In genomic region chr9:37636335-37636734, GRCm38 (mm10) we compare ENCODE assay signal across 10 mouse cellular contexts. TPM values are rescaled to one million over a fixed set of nuclear protein-coding genes. Genes with fewer than 3 reads are reported as not detected.
DNase-seq lines count a peak whose midpoint lies in the region; ATAC-seq and TF ChIP-seq lines count a peak whose summit lies in the region.
"Had no signal": no experiment of that assay in that cellular context is flagged by ENCODE, and none has a peak within 500 bp of the region (broad histone marks: within the 10 kb centered on the region; RNA-seq: fewer than 3 reads in every experiment).

No protein-coding gene starts in this region.

- no peak overlapping the region for H3K4me3 ChIP-seq in G1E (ENCODE audit: low read depth, low read length)
- H3K4me3 ChIP-seq in forebrain, embryonic 13.5 days = no peak overlapping the region
- H3K4me3 ChIP-seq in midbrain, embryonic 12.5 days = no peak overlapping the region
- H3K4me3 ChIP-seq: embryonic facial prominence, embryonic 15.5 days; limb, embryonic 13.5 days had no signal

- H3K9ac ChIP-seq in forebrain, embryonic 13.5 days = no peak overlapping the region
- H3K9ac ChIP-seq in midbrain, embryonic 12.5 days (replicated peaks) = no peak overlapping the region
- H3K9ac ChIP-seq: embryonic facial prominence, embryonic 15.5 days; limb, embryonic 13.5 days had no signal

- 11% methylated on average over 7 of the region's 7 CpGs for WGBS in forebrain, embryonic 13.5 days
- WGBS in midbrain, embryonic 12.5 days = 13% methylated on average over 7 of the region's 7 CpGs

- H3K27me3 ChIP-seq in G1E (ENCODE audit: insufficient read depth, low read length) = no peaks in the 10 kb centered on the region
- H3K27me3 ChIP-seq in forebrain, embryonic 13.5 days = no peaks in the 10 kb centered on the region
- H3K27me3 ChIP-seq in midbrain, embryonic 12.5 days = no peaks in the 10 kb centered on the region
- H3K27me3 ChIP-seq: embryonic facial prominence, embryonic 15.5 days; limb, embryonic 13.5 days had no signal

- no peak overlapping the region for H3K27ac ChIP-seq in forebrain, embryonic 13.5 days
- H3K27ac ChIP-seq in midbrain, embryonic 12.5 days (replicated peaks) = no peak overlapping the region
- H3K27ac ChIP-seq: embryonic facial prominence, embryonic 15.5 days; limb, embryonic 13.5 days had no signal

- H3K4me1 ChIP-seq in G1E (ENCODE audit: insufficient read depth, low read depth, low read length) = no peaks in the 10 kb centered on the region
- H3K4me1 ChIP-seq in forebrain, embryonic 13.5 days = no peaks in the 10 kb centered on the region
- H3K4me1 ChIP-seq in midbrain, embryonic 12.5 days = no peaks in the 10 kb centered on the region
- H3K4me1 ChIP-seq: embryonic facial prominence, embryonic 15.5 days; limb, embryonic 13.5 days had no signal

- peak; percentile 60 for ATAC-seq in G1E (ENCODE audit: extremely low read depth, insufficient number of reproducible peaks, low FRiP score, poor library complexity, severe bottlenecking)
- peak; percentile 58; the same call in 1 of the 2 replicates for ATAC-seq in cerebellum, adult (ENCODE audit: insufficient number of reproducible peaks, low FRiP score, low TSS enrichment)
- ATAC-seq in forebrain, embryonic 13.5 days = peak; percentile 58; the same call in 1 of the 2 replicates
- peak; percentile 49; the same call in 1 of the 2 replicates for ATAC-seq in midbrain, embryonic 12.5 days (ENCODE audit: low FRiP score, low read depth)

- no peak overlapping the region for H3K4me2 ChIP-seq in forebrain, embryonic 13.5 days
- no peak overlapping the region for H3K4me2 ChIP-seq in midbrain, embryonic 12.5 days (replicated peaks)
- H3K4me2 ChIP-seq: embryonic facial prominence, embryonic 15.5 days; limb, embryonic 13.5 days had no signal

- H3K9me3 ChIP-seq in G1E (replicated peaks) = no peaks in the 10 kb centered on the region
- no peaks in the 10 kb centered on the region for H3K9me3 ChIP-seq in forebrain, embryonic 13.5 days (replicated peaks)
- no peaks in the 10 kb centered on the region for H3K9me3 ChIP-seq in midbrain, embryonic 12.5 days
- H3K9me3 ChIP-seq: embryonic facial prominence, embryonic 15.5 days; limb, embryonic 13.5 days had no signal

- peaks cover 69% of the 10 kb centered on the region for H3K36me3 ChIP-seq in G1E (replicated peaks)
- H3K36me3 ChIP-seq in forebrain, embryonic 13.5 days (ENCODE audit: poor library complexity, severe bottlenecking) = no peaks in the 10 kb centered on the region
- H3K36me3 ChIP-seq in midbrain, embryonic 12.5 days = no peaks in the 10 kb centered on the region
- H3K36me3 ChIP-seq: embryonic facial prominence, embryonic 15.5 days; limb, embryonic 13.5 days had no signal

- TF ChIP-seq CTCF in G1E (IDR thresholded peaks at IDR 0.05; ENCODE audit: low read depth, low read length) = peak; percentile 61

- peak; percentile 64 to 67 for DNase-seq in left cerebral cortex, adult 18-20 months (ENCODE audit: low spot score in 2 of 2)
- no peak for DNase-seq in left cerebral cortex, adult 8-10 months (ENCODE audit: low spot score in 2 of 2)
- no peak for DNase-seq in G1E (ENCODE audit: low spot score)
- peak; percentile 46 for DNase-seq in layer of hippocampus, adult 9-11 months
- peak; percentile 39 for DNase-seq in thymus, postnatal 0 days (ENCODE audit: low spot score)

RNA-seq across cellular contexts. Expression of gene Tbrg1, which starts 20.8 kb away (rescaled TPM):
- 10 to 100 TPM; 47.5 to 58.0 TPM for total RNA-seq in left cerebral cortex, adult 18-20 months (2021)
- total RNA-seq in left cerebral cortex, adult 8-10 months (2022) = 10 to 100 TPM; 46.2 to 55.5 (median 51.5) TPM
- total RNA-seq in G1E (2014; fragmentation: Nextera tagmentation) (110 and 123 TPM in 2 replicates), G1E (2017) (122 and 157 TPM in 2 replicates)
- polyA plus RNA-seq in G1E (2012) = 71.7 and 82.7 TPM in 2 replicates
- 92.9 and 99.1 TPM in 2 replicates for polyA plus RNA-seq in forebrain, embryonic 13.5 days (2015; fragmentation: Nextera tagmentation; extraction: Ambion mirVana)
- polyA plus RNA-seq in midbrain, embryonic 12.5 days (2016; fragmentation: Nextera tagmentation; extraction: Ambion mirVana) = 106 and 123 TPM in 2 replicates
- 111 and 115 TPM in 2 replicates for polyA plus RNA-seq in thymus, postnatal 0 days (2015; fragmentation: Nextera tagmentation; extraction: Ambion mirVana)

RNA-seq across cellular contexts. Expression of gene Spa17, which starts 22.8 kb away (rescaled TPM):
- total RNA-seq in left cerebral cortex, adult 18-20 months (2021) = 1 to 10 TPM; 1.7 to 1.8 TPM
- 1 to 10 TPM in 3 of 4 experiments, under 1 TPM in 1; 0.57 to 2.5 (median 2.1) TPM for total RNA-seq in left cerebral cortex, adult 8-10 months (2022)
- total RNA-seq in G1E (2014; fragmentation: Nextera tagmentation) (12.4 and 21.1 TPM in 2 replicates), G1E (2017) (12.1 and 13.0 TPM in 2 replicates)
- 1.7 and 1.8 TPM in 2 replicates for polyA plus RNA-seq in G1E (2012)
- 13.1 and 15.9 TPM in 2 replicates for polyA plus RNA-seq in forebrain, embryonic 13.5 days (2015; fragmentation: Nextera tagmentation; extraction: Ambion mirVana)
- 13.2 and 15.9 TPM in 2 replicates for polyA plus RNA-seq in midbrain, embryonic 12.5 days (2016; fragmentation: Nextera tagmentation; extraction: Ambion mirVana)
- polyA plus RNA-seq in thymus, postnatal 0 days (2015; fragmentation: Nextera tagmentation; extraction: Ambion mirVana) = 2.8 and 4.3 TPM in 2 replicates

RNA-seq across cellular contexts. Expression of gene Panx3, which starts 32.7 kb away (rescaled TPM):
- total RNA-seq in left cerebral cortex, adult 18-20 months (2021) = not detected
- not detected for total RNA-seq in left cerebral cortex, adult 8-10 months (2022)
- total RNA-seq in G1E (2014; fragmentation: Nextera tagmentation) (not detected in 2 replicates), G1E (2017) (0.06 and 0.16 TPM in 2 replicates)
- polyA plus RNA-seq in G1E (2012) = not detected in 2 replicates
- 0.18 TPM in 1 of 2 replicates, not detected in the other for polyA plus RNA-seq in forebrain, embryonic 13.5 days (2015; fragmentation: Nextera tagmentation; extraction: Ambion mirVana)
- 0.24 and 0.71 TPM in 2 replicates for polyA plus RNA-seq in midbrain, embryonic 12.5 days (2016; fragmentation: Nextera tagmentation; extraction: Ambion mirVana)
- not detected in 2 replicates for polyA plus RNA-seq in thymus, postnatal 0 days (2015; fragmentation: Nextera tagmentation; extraction: Ambion mirVana)

Comparison
In these comparisons a context has a peak if more than half of its experiments do, and no peak if none do; other contexts are left out.
1. DNase-seq: peak in left cerebral cortex, adult 18-20 months (2 of 2), layer of hippocampus, adult 9-11 months (single experiment) and thymus, postnatal 0 days (single experiment); none in left cerebral cortex, adult 8-10 months (0 of 2) and G1E (single experiment).
2. Peak in every context shown above with its lines, with median percentiles within 50 percentile points of each other: ATAC-seq.